Mouse (Mus musculus) neural tube, embryonic 12.5 days (tissue): Measurements from ENCODE around the gene Pus7. TPM values are rescaled to one million over a fixed set of nuclear protein-coding genes. Genes with fewer than 3 reads are reported as not detected.

Experiments
- ATAC-seq: fragments of 200-750 bp; cut with Nextera tagmentation; 2 replicates; pipeline ENCODE4 v1.8.0; 2017; ENCODE audit warnings: low read depth, mild to moderate bottlenecking, moderate TSS enrichment, moderate library complexity; ENCODE audit not compliant: low FRiP score
- H3K27ac ChIP-seq: fragments of 300-500 bp; sonication (generic); 2 replicates; pipeline ENCODE4 v1.5.1; 2016
- H3K27me3 ChIP-seq: fragments of 300-500 bp; sonication (generic); replicated peaks from 2 replicates; pipeline ENCODE4 v1.6.1; 2016; ENCODE audit warnings: mild to moderate bottlenecking
- H3K36me3 ChIP-seq: fragments of 300-500 bp; sonication (generic); 2 replicates; pipeline ENCODE4 v1.6.1; 2016; ENCODE audit warnings: mild to moderate bottlenecking
- H3K4me1 ChIP-seq: fragments of 300-500 bp; sonication (generic); 2 replicates; pipeline ENCODE4 v1.6.1; 2016
- H3K4me2 ChIP-seq: fragments of 300-500 bp; sonication (generic); replicated peaks from 2 replicates; pipeline ENCODE4 v1.6.1; 2016; ENCODE audit warnings: mild to moderate bottlenecking
- H3K4me3 ChIP-seq: fragments of 300-500 bp; sonication (generic); 2 replicates; pipeline ENCODE4 v1.5.1; 2016
- H3K9ac ChIP-seq: fragments of 300-500 bp; sonication (generic); 2 replicates; pipeline ENCODE4 v1.6.1; 2016; ENCODE audit warnings: mild to moderate bottlenecking
- H3K9me3 ChIP-seq: fragments of 300-500 bp; sonication (generic); 2 replicates; pipeline ENCODE4 v1.6.1; 2016; ENCODE audit warnings: mild to moderate bottlenecking
- WGBS: fragments of 180-500 bp; shearing (Covaris S2); methylation state at CpG from one replicate; pipeline ENCODE4 v1.1.7; 2016; 5-methylcytosine and 5-hydroxymethylcytosine counted together
- polyA plus RNA-seq: library from polyadenylated mRNA; unstranded; fragments of >200 nt; fragmentation: Nextera tagmentation; extraction: Ambion mirVana; gene quantifications from 2 replicates; pipeline ENCODE4 v1.2.1, GENCODE M21; 2016

The Pus7 gene
- polyA plus RNA-seq, 1 experiment from 2014 or later, result 22.5 TPM

DNA sequence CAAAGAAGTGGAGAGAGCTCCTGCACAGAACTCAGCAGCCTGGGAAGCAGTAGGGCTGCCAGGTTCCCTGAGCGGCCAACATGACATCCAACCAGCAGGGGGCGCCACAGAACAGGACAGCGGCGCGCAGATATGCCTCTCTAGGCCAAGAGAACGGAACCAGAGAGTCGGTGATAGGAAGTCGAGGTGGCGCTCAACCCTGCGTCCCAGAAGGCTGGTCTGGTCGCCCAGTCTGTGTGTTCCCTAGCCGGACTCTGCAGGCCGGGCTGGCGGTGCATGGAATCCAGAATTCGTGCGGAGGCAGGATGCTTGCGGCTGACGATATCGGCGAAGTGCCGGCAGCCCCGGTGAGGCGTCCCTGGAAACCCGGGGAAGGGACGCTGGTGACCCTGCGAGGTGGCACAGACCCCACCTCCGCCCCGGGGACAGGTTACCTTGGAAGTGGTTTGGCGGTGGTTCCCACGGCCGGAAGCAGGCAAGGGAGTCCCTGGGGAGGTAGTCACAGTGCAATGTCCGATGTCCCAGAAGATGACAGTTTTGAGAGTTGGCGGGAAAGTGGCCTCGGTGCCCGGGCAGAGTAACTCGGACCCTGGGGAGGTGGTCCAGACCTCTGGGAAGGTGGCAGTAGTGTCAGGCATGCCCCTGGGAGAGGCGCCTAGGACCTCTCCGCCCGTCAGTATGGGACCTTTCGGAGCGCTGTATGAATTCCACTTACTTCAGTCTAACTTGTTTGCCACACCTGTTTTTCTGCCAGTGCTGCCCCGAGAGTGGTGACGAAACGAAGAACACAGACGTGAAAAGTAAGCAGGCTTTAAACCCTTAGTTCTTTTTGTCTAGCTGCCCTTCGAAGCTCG, 4.3 kb upstream of the Pus7 start, which contains the start of gene Rint1:
Gene Rint1, plus strand, starts transcription at position 176 of the 854 bp plus-strand sequence.
- Histone ChIP-seq H3K4me3 (peak within 1 kb of the TSS; percentile 85), H3K9me3 (no peaks in the 10 kb centered on the region), H3K4me2 (peak within 1 kb of the TSS; percentile 88), H3K27me3 (no peaks in the 10 kb centered on the region), H3K36me3 (0 out of 2 replicates have a peak, but pooled peaks cover 5% of the 10 kb centered on the region), H3K27ac (no peak within 1 kb of the TSS; the same call in 1 of the 2 replicates), H3K4me1 (peaks cover 15% of the 10 kb centered on the region), H3K9ac (peak within 1 kb of the TSS; percentile 84)
- WGBS, result 3% methylated on average over 47 of the region's 47 CpGs
- ATAC-seq, result peak; percentile 89

DNA sequence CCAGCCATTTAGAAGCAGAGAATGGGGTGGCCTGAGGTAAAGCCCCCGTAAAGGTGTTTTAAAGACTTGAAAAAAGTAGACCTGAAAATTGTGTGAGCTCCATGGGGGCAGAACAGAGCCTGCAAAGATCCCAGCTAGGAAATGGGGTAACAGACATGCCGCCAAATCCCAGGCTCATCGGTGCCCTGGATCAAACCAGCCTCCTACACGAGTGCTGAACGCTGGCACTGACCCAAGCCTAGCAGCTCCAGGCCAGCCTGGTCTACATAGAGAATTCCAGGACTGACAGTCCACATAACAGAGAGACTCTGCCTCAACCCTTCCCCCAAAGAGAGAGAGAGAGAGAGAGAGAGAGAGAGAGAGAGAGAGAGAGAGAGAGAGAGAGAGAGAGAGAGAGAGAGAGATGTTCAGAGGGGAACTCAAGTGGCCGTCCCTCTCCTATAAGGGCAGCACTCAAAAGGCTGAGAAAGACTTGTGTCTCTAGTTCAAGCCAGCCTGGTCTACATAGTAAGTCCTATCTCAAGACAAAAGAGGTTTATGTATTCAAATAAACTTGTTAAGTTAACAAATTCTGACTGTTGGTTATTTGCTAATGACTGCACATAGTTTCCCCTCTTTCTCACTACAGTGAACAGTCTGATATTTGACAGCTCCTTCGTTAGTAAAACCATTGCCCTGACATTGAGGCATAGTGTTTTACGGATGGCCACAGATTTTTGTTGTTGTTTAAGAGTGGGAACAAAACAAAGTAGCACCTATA, 1.3 kb downstream of the Pus7 start:
- H3K4me1 ChIP-seq, result peaks cover 15% of the 10 kb centered on the region
- H3K9ac ChIP-seq, result peak overlapping the region; percentile 79; the same call in 1 of the 2 replicates
- no peaks in the 10 kb centered on the region for H3K36me3 ChIP-seq
- no peak overlapping the region for H3K27ac ChIP-seq
- ATAC-seq, result no peak
- no peaks in the 10 kb centered on the region for H3K27me3 ChIP-seq
- no peaks in the 10 kb centered on the region for H3K9me3 ChIP-seq
- 55% methylated on average over 8 of the region's 8 CpGs for WGBS
- H3K4me3 ChIP-seq, result peak overlapping the region; percentile 89
- peak overlapping the region; percentile 76 for H3K4me2 ChIP-seq

DNA sequence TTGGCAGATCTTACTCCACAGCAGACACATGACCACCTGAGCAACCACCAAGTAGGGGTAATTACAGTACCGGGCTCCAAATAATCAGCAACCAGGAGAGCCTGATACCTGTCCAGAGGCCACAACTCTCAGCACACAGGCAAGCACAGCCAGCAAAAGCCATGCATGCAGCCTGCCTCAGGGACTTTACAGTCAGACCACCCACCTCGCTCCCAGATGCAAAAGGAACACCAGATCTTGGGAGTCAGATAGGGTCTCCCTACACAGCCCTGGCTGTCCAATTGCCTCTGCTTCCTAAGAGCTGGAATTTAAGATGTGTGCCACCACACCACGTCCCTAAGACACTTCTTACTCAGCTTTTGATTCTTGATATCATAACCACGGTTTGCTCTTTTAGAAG, 2.3 kb downstream of the Pus7 start:
- Histone ChIP-seq H3K36me3 (no peaks in the 10 kb centered on the region), H3K9me3 (no peaks in the 10 kb centered on the region), H3K4me3 (no peak overlapping the region), H3K4me1 (peaks cover 15% of the 10 kb centered on the region), H3K9ac (no peak overlapping the region), H3K27ac (no peak overlapping the region), H3K4me2 (no peak overlapping the region), H3K27me3 (no peaks in the 10 kb centered on the region)
- WGBS, result 76% methylated on average over 4 of the region's 4 CpGs
- no peak for ATAC-seq

DNA sequence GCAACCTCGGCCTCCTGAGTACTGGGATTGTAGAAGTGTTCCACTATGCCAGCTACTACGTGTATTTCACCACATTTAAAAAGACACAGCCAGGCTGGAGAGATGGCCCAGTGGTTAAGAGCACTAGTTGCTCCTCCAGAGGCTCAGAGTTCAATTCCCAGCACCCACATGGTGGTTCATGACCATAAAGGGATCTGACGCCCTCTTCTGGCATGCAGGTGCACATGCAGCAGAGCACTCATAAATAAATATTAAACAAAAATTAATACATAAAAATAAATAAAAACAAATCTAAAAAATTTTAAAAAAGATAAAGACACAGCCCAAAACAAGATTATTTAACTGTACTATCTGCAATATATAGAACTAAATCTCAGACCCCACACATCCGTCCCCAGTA, 3.0 kb downstream of the Pus7 start:
- no peak for ATAC-seq
- H3K4me3 ChIP-seq, result no peak overlapping the region
- WGBS, result 88% methylated on average over 4 of the region's 4 CpGs
- no peaks in the 10 kb centered on the region for H3K27me3 ChIP-seq
- H3K4me1 ChIP-seq, result peaks cover 15% of the 10 kb centered on the region
- H3K27ac ChIP-seq, result no peak overlapping the region
- H3K4me2 ChIP-seq, result no peak overlapping the region
- no peak overlapping the region for H3K9ac ChIP-seq
- no peaks in the 10 kb centered on the region for H3K36me3 ChIP-seq
- no peaks in the 10 kb centered on the region for H3K9me3 ChIP-seq

DNA sequence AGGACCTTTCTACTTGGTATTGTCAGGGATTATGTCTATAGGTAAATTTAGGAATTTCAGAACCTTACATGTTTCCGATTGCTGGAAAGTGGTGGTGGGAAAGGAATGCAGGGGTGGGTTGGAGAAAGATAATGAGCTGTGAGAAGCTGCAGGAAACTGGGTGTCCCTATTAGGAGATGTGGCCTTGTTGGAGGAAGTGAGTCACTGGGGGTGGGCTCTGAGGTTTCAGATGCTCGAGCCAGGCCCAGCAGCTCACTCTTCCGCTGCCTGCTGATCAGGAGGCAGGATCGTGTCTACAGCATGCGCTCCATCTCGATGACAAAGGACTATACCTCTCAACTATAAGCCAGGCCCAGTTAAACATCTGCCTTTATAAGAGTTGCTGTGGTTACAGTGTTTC, 9.3 kb downstream of the Pus7 start:
- no peak for ATAC-seq
- Histone ChIP-seq H3K27me3 (no peaks in the 10 kb centered on the region), H3K27ac (no peak overlapping the region), H3K4me2 (no peak overlapping the region), H3K9ac (no peak overlapping the region), H3K9me3 (no peaks in the 10 kb centered on the region), H3K4me3 (no peak overlapping the region), H3K4me1 (0 out of 2 replicates have a peak, but pooled peaks cover 3% of the 10 kb centered on the region), H3K36me3 (peaks cover 5% of the 10 kb centered on the region; the same call in 1 of the 2 replicates)
- WGBS, result 87% methylated on average over 6 of the region's 6 CpGs

DNA sequence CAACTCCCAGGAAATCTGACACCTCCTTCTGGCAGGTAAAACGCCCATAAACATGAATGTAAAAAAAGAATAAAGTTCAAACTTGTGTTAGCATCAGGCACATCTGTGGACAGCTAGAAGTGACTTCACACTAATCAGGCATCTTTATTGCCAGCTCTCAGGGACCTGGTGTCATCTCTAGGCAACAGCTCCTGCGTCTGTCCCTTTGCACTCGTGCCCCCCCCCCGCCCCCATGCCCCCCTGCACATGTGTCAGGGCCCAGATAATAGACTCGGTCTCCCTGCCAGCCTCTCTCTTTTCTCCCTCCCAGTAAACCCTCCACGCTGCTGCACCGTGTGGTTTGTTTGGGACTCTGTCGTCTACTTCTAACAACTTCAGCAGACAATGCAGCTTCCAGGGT, 12.4 kb downstream of the Pus7 start:
- H3K36me3 ChIP-seq, result peaks cover 10% of the 10 kb centered on the region; the same call in 1 of the 2 replicates
- WGBS, result 31% methylated on average over 8 of the region's 8 CpGs
- H3K9ac ChIP-seq, result no peak overlapping the region

DNA sequence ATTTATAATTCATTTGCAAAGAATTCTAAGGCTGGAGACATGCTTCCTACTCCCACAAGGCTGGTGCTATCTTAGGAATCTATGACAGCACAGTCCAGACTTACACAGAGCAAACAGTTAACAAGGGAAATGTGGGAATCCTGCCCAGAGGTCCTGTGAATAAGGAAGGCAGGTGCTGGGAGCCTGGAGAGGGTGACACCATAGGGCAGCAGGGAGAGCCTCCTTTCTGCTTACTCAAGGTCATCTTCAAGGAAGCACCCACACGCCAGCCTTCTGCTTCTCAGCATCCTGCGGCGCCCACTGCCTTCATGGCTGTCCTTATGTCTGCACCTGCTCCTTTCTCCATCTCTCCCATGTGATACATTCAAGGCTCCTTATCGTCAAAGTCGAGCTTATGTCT, 19.0 kb downstream of the Pus7 start:
- ATAC-seq, result no peak
- Histone ChIP-seq H3K9ac (no peak overlapping the region), H3K36me3 (peaks cover 27% of the 10 kb centered on the region), H3K27ac (no peak overlapping the region), H3K4me2 (no peak overlapping the region), H3K9me3 (no peaks in the 10 kb centered on the region), H3K4me3 (no peak overlapping the region), H3K4me1 (no peaks in the 10 kb centered on the region), H3K27me3 (no peaks in the 10 kb centered on the region)
- WGBS, result 93% methylated on average over 5 of the region's 5 CpGs

More for the DNA sequence above, 12.4 kb downstream of the Pus7 start:
- Histone ChIP-seq H3K27me3 (no peaks in the 10 kb centered on the region), H3K4me1 (0 out of 2 replicates have a peak, but pooled peaks cover 3% of the 10 kb centered on the region), H3K4me3 (no peak overlapping the region), H3K27ac (no peak overlapping the region), H3K9me3 (no peaks in the 10 kb centered on the region), H3K4me2 (no peak overlapping the region)
- no peak for ATAC-seq

DNA sequence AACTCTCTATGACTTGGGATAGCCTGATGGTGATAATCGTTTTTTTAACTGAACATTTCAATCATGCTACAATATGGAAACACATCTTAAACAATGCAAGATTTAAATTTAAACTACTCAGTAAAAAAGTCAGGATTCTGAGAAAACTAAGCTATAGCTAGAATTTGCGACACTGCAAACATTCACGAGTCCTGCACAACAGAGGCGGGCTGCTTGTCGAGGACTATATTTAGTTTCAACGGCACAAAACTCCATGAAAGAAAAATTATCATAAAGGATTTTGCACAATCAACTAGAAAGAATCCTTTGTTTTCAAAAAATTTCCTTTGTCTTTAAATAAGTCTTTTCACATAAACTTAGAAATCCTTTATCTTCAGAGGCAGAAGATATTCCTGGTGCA, 21.0 kb downstream of the Pus7 start:
- no peak overlapping the region for H3K4me3 ChIP-seq
- H3K36me3 ChIP-seq, result peaks cover 30% of the 10 kb centered on the region
- no peak overlapping the region for H3K9ac ChIP-seq
- H3K4me2 ChIP-seq, result no peak overlapping the region
- no peaks in the 10 kb centered on the region for H3K4me1 ChIP-seq
- 94% methylated on average over 6 of the region's 6 CpGs for WGBS
- H3K27me3 ChIP-seq, result no peaks in the 10 kb centered on the region
- ATAC-seq, result no peak
- H3K9me3 ChIP-seq, result no peaks in the 10 kb centered on the region
- no peak overlapping the region for H3K27ac ChIP-seq

DNA sequence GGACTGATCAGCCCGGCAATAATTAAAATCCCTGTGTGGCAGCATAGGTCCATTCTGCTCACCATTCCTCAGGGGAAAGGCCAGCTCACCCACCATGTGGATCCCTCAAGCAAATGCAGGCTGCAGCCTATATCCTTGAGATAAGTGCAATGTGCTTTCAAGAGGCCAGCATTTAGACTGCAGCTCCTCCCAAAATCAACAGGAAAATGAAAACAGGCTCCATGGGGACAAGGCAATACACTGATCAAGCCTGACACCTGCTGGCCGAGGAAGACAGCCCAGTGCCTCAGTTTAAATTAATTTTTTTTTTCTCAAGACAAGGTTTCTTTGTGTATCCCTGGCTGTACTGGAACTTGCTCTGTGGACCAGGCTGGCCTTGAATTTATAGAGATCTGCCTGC, 24.9 kb downstream of the Pus7 start:
- peaks cover 34% of the 10 kb centered on the region for H3K36me3 ChIP-seq
- 63% methylated on average over 2 of the region's 2 CpGs for WGBS
- ATAC-seq, result no peak

DNA sequence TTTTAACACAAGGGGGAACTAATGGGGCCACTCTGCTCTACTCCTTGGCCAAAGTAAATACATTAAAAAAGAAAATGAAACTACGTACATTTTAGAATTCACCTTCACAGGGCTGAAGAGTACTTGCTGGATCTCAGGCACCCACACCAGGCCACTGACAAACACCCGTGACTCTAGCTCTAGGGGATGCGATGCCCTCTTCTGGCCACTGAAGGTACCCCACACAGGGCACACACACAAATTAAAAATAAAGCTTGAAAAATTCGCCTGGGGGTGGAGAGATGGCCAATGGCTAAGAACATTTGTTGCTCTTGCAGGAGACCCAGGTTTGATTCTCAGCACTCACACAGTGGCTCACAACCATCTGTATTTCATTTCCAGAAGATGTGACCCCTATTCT, 27.1 kb downstream of the Pus7 start:
- Histone ChIP-seq H3K9ac (no peak overlapping the region), H3K27ac (no peak overlapping the region), H3K4me3 (no peak overlapping the region), H3K4me2 (no peak overlapping the region), H3K4me1 (no peaks in the 10 kb centered on the region), H3K9me3 (no peaks in the 10 kb centered on the region), H3K27me3 (no peaks in the 10 kb centered on the region), H3K36me3 (peaks cover 32% of the 10 kb centered on the region)
- ATAC-seq, result no peak
- 98% methylated on average over 4 of the region's 4 CpGs for WGBS

More for the DNA sequence above, 24.9 kb downstream of the Pus7 start:
- Histone ChIP-seq H3K4me1 (no peaks in the 10 kb centered on the region), H3K4me2 (no peak overlapping the region), H3K4me3 (no peak overlapping the region), H3K9ac (no peak overlapping the region), H3K27me3 (no peaks in the 10 kb centered on the region), H3K9me3 (no peaks in the 10 kb centered on the region), H3K27ac (no peak overlapping the region)

DNA sequence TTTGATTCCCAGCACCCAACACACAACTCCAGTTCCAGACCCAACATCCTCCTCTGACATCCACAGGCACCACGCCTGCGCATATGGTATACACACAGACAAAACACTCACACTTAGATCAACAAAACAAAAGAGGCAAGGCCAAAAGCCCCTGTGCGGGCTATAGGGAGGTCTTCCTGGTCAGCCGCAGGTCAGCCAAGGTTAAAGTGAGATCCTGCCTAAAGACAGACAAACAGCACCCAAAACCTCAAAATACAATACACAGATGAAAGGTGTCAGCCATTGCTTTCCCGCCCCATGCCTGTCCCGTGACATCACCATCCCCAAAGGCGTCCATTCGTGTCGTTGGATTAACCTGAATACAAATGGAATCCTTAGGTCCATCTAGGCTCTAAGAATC, 27.9 kb downstream of the Pus7 start:
- 97% methylated on average over 9 of the region's 9 CpGs for WGBS

DNA sequence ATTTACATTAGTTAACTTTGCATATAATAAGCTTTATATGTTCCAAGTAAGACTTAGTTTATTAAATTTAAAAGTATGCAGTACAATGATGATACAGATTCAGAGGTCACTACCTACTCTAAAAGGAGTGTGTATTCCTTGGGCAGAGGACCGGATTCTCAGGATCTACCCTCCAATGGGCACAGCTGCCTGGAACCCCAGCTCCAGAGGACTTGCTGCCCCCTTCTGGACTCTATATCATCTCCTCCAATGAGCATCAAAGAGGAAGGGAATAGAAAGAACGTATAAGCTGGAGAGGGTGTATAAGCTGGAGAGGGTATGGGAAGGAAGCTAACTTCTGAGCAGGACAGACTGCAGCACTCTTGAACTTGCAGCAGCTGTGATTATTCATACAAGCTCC, 33.6 kb downstream of the Pus7 start:
- no peaks in the 10 kb centered on the region for H3K9me3 ChIP-seq
- H3K4me3 ChIP-seq, result no peak overlapping the region
- 67% methylated on average over 2 of the region's 2 CpGs for WGBS
- H3K4me1 ChIP-seq, result no peaks in the 10 kb centered on the region
- no peak overlapping the region for H3K4me2 ChIP-seq
- no peaks in the 10 kb centered on the region for H3K27me3 ChIP-seq
- peaks cover 29% of the 10 kb centered on the region for H3K36me3 ChIP-seq
- no peak overlapping the region for H3K27ac ChIP-seq
- no peak for ATAC-seq
- H3K9ac ChIP-seq, result no peak overlapping the region

More for the DNA sequence above, 27.9 kb downstream of the Pus7 start:
- no peak overlapping the region for H3K4me2 ChIP-seq
- H3K9ac ChIP-seq, result no peak overlapping the region
- H3K36me3 ChIP-seq, result peaks cover 33% of the 10 kb centered on the region
- no peak overlapping the region for H3K4me3 ChIP-seq
- no peak overlapping the region for H3K27ac ChIP-seq
- no peaks in the 10 kb centered on the region for H3K4me1 ChIP-seq
- no peaks in the 10 kb centered on the region for H3K9me3 ChIP-seq
- no peaks in the 10 kb centered on the region for H3K27me3 ChIP-seq
- no peak for ATAC-seq
